Mouse (Mus musculus): Measurements from ENCODE around the gene Slc30a1.

GRCm38 (mm10) chr1:191921701-191922100 is 15.1 kb downstream of the Slc30a1 start:
- TF ChIP-seq TAL1 (IDR thresholded peaks at IDR 0.05; ENCODE audit: low read length) (no peak), GATA1 (IDR thresholded peaks at IDR 0.05; ENCODE audit: low read length) (no peak)
